Mouse (Mus musculus): Measurements from ENCODE around the gene Defa21.
"Not testable (repeated sequence)": the region's sequence is repeated elsewhere in the genome, so short reads cannot be mapped to it uniquely, and the experiment has no call there.

Defa21 gene

GRCm38 (mm10) chr8:21025245-21025644, at the start of gene Defa21:
TSS of gene Defa21 (plus strand) at chr8:21025545.
- DNase-seq = not testable (repeated sequence)

- no peak for DNase-seq
Measured at GRCm38 (mm10) chr8:20979846-20980245, 45.5 kb upstream of the Defa21 start.

- not testable (repeated sequence) for DNase-seq
Measured at GRCm38 (mm10) chr8:20994042-20994441, 31.3 kb upstream of the Defa21 start.

- no peak for DNase-seq
Measured at GRCm38 (mm10) chr8:20996776-20997175, 28.6 kb upstream of the Defa21 start.

- DNase-seq = no peak
Measured at GRCm38 (mm10) chr8:20997291-20997690, 28.1 kb upstream of the Defa21 start.

GRCm38 (mm10) chr8:21001171-21001570, 24.2 kb upstream of the Defa21 start:
- DNase-seq = peak; percentile 4 to 38

GRCm38 (mm10) chr8:21006801-21007200, 18.5 kb upstream of the Defa21 start:
- no peak for DNase-seq

- DNase-seq = peak in 1 of 2 experiments; percentile 11
Measured at GRCm38 (mm10) chr8:21008578-21008977, 16.8 kb upstream of the Defa21 start.

- not testable (repeated sequence) for DNase-seq
Measured at GRCm38 (mm10) chr8:21010548-21010947, 14.8 kb upstream of the Defa21 start.

GRCm38 (mm10) chr8:21054747-21055146, 29.4 kb downstream of the Defa21 start, which contains the start of gene Defa23:
TSS of gene Defa23 (plus strand) at chr8:21055047.
- not testable (repeated sequence) for DNase-seq

GRCm38 (mm10) chr8:21064738-21065137, 39.4 kb downstream of the Defa21 start, which contains the start of gene Defa35:
TSS of gene Defa35 (plus strand) at chr8:21065038.
- not testable (repeated sequence) for DNase-seq

Data from cerebellum, postnatal 14 days (tissue).